Mouse (Mus musculus) neural tube, embryonic 14.5 days (tissue): Measurements from ENCODE around the gene Immp2l. TPM values are rescaled to one million over a fixed set of nuclear protein-coding genes. Genes with fewer than 3 reads are reported as not detected.
A peak's percentile ranks its signal among the peaks of the same experiment; 100 is the strongest.

Experiments
- ATAC-seq: fragments of 200-750 bp; cut with Nextera tagmentation; 2 replicates; pipeline ENCODE4 v1.8.0; 2017; ENCODE audit warnings: low read depth, mild to moderate bottlenecking, moderate TSS enrichment, moderate library complexity
- H3K27ac ChIP-seq: fragments of 300-500 bp; sonication (generic); 2 replicates; pipeline ENCODE4 v1.5.1; 2014; ENCODE audit warnings: low read depth, mild to moderate bottlenecking, control low read depth, low read length, moderate library complexity, mixed read lengths
- H3K27me3 ChIP-seq: fragments of 300-500 bp; sonication (generic); 2 replicates; pipeline ENCODE4 v1.6.1; 2014; ENCODE audit warnings: low read length; ENCODE audit not compliant: control insufficient read depth, insufficient read depth
- H3K36me3 ChIP-seq: fragments of 300-500 bp; sonication (generic); 2 replicates; pipeline ENCODE4 v1.6.1; 2014; ENCODE audit warnings: low read length, mixed read lengths; ENCODE audit not compliant: control insufficient read depth, insufficient read depth
- H3K4me1 ChIP-seq: fragments of 300-500 bp; sonication (generic); 2 replicates; pipeline ENCODE4 v1.6.1; 2014; ENCODE audit warnings: low read length; ENCODE audit not compliant: control insufficient read depth, insufficient read depth
- H3K4me2 ChIP-seq: fragments of 300-500 bp; sonication (generic); 2 replicates; pipeline ENCODE4 v1.6.1; 2014; ENCODE audit warnings: mild to moderate bottlenecking, low read depth, low read length, control low read depth
- H3K4me3 ChIP-seq: fragments of 300-500 bp; sonication (generic); 2 replicates; pipeline ENCODE4 v1.5.1; 2014; ENCODE audit warnings: low read depth, low read length, control low read depth, mixed read lengths
- H3K9ac ChIP-seq: fragments of 300-500 bp; sonication (generic); replicated peaks from 2 replicates; pipeline ENCODE4 v1.6.1; 2014; ENCODE audit warnings: low read depth, mild to moderate bottlenecking, control low read depth, low read length, mixed read lengths
- H3K9me3 ChIP-seq: fragments of 300-500 bp; sonication (generic); 2 replicates; pipeline ENCODE4 v1.6.1; 2016; ENCODE audit warnings: low read length; ENCODE audit not compliant: control insufficient read depth
- WGBS: fragments of 180-500 bp; shearing (Covaris S2); extraction: QIAGEN DNeasy Blood & Tissue Kit; methylation state at CpG from one replicate; pipeline ENCODE4 v1.1.7; 2014; 5-methylcytosine and 5-hydroxymethylcytosine counted together
- polyA plus RNA-seq: library from polyadenylated mRNA; unstranded; fragments of >200 nt; fragmentation: Nextera tagmentation; extraction: Ambion mirVana; gene quantifications from 2 replicates; pipeline ENCODE4 v1.2.1, GENCODE M21; 2014

Immp2l gene
- polyA plus RNA-seq, 1 experiment from 2014 or later = 4.5 TPM

DNA sequence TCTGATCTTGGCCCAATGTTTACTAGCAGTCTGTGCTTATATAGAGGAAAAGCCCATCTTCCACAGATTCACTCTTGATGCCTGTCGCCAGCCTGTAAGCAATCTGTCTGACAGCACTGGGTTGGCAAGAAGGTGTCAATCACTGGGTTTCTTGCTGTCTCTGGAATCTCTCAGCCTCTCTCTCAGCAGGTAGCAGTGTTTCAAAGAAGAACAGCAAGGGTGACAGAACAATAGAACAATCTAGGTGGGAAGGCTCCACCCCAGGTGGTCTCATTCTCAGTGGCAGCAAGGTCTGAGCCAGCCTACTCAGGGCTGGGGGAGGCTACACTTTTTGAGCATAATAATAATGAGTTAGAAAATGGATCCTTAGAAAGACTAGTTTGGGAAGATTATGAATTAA, 693.1 kb downstream of the Immp2l start:
- Histone ChIP-seq H3K9ac (no peak overlapping the region), H3K4me3 (no peak overlapping the region), H3K36me3 (no peaks in the 10 kb centered on the region), H3K27ac (no peak overlapping the region), H3K9me3 (no peaks in the 10 kb centered on the region), H3K4me1 (no peaks in the 10 kb centered on the region), H3K27me3 (no peaks in the 10 kb centered on the region), H3K4me2 (no peak overlapping the region)
- ATAC-seq = no peak
- WGBS = 44% methylated on average over 1 of the region's 1 CpGs

DNA sequence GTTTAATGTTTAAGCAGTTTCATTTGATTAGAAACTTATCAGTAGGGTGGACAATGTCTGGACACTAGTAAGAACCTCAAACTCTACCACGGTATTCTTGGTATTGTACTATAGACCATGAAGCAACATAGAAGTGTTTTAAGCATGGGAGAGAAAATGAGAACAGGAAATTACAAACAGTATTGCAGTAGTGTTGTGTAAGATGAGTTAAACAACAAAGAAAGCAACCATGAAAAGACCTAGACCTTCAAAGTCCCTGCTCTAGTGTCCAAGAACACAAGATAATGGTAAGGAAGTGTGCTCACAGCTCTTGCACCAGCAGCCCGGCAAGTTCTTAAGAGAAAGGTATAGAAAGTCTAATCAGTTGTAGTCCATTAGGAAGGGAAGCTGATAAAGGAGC, 700.7 kb downstream of the Immp2l start:
- H3K36me3 ChIP-seq = no peaks in the 10 kb centered on the region
- H3K4me3 ChIP-seq = no peak overlapping the region
- H3K9ac ChIP-seq = no peak overlapping the region
- no peaks in the 10 kb centered on the region for H3K27me3 ChIP-seq
- no peaks in the 10 kb centered on the region for H3K9me3 ChIP-seq
- no peak for ATAC-seq
- H3K27ac ChIP-seq = no peak overlapping the region
- no peak overlapping the region for H3K4me2 ChIP-seq
- no peaks in the 10 kb centered on the region for H3K4me1 ChIP-seq
- WGBS = 93% methylated on average over 2 of the region's 2 CpGs

DNA sequence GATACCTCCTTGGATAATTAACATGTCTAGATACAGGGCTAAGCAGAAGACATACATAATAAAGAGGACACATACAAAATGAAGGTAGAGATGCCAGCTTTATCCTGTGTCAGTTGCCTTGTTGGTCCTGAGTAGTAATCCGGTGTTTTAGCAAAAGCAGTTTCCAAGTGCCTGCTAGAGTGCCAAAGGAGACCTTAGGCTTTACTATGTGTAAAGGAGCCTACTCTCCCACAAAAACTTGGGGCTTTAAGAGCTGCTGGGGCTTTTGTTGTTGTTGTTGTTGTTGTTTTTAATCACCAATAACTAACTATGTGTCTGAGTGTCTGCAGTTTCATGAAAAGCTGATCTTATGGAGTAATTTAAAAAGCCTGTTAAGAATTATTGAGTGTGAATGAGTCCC, 702.8 kb downstream of the Immp2l start:
- Histone ChIP-seq H3K4me1 (no peaks in the 10 kb centered on the region), H3K9me3 (no peaks in the 10 kb centered on the region), H3K9ac (no peak overlapping the region), H3K4me2 (no peak overlapping the region), H3K27me3 (no peaks in the 10 kb centered on the region), H3K27ac (no peak overlapping the region), H3K4me3 (no peak overlapping the region), H3K36me3 (no peaks in the 10 kb centered on the region)
- 74% methylated on average over 1 of the region's 1 CpGs for WGBS
- no peak for ATAC-seq

DNA sequence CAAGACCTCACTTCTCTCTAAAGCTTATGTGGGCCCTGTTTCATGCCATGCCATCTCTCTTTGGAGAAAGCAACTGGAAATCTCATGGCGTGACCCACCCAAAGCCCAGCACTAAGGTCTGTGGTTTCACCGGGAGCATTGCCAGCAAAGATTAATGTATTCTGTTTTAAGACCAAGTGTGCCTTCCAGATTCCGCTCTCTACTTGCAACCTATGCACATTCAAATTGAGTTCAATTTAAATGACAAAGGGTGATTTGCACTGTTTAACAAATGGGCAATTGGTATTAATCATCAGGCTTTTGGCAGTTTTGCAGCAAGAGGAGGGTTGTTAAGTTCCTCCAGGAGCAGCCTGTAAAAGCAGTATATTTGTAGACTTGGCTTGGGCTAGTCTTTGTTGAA, 703.3 kb downstream of the Immp2l start:
- ATAC-seq = peak; percentile 82
- 11% methylated on average over 3 of the region's 3 CpGs for WGBS
- Histone ChIP-seq H3K9me3 (no peaks in the 10 kb centered on the region), H3K4me3 (no peak overlapping the region), H3K27me3 (no peaks in the 10 kb centered on the region), H3K27ac (no peak overlapping the region), H3K9ac (no peak overlapping the region), H3K4me2 (no peak overlapping the region), H3K4me1 (no peaks in the 10 kb centered on the region), H3K36me3 (no peaks in the 10 kb centered on the region)

DNA sequence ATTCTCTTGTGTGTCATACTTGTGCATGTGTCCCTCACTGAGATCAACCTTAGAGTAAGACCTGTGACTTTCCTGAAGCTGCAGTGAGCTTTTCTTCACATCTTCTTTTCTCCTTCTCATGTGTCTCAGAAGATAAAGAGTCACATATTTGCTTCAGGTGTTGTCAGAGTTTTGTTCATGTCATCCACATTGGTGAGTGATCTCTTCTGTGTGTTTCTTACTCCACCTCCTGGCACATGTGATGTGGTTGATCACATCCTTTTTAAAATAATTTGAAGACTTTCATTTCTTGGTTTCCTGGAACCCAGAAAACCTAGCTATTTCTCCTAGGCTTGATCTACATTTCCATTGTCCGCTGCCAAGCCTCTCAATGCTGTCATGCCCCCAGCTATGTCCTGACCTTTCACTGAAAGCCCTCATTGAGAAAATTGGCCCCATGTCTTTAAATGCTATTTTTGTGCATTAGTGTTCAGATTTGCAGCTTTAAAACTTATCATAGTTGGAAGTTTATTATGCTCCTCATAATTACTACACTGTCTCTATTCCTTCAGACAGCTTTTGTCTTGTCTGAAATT, 704.0 kb downstream of the Immp2l start:
- no peaks in the 10 kb centered on the region for H3K4me1 ChIP-seq
- WGBS = 74% methylated on average over 1 of the region's 1 CpGs
- no peak overlapping the region for H3K9ac ChIP-seq
- no peak for ATAC-seq
- H3K4me3 ChIP-seq = no peak overlapping the region
- no peaks in the 10 kb centered on the region for H3K27me3 ChIP-seq
- H3K9me3 ChIP-seq = no peaks in the 10 kb centered on the region
- no peak overlapping the region for H3K4me2 ChIP-seq
- H3K36me3 ChIP-seq = no peaks in the 10 kb centered on the region
- H3K27ac ChIP-seq = no peak overlapping the region

- Histone ChIP-seq H3K27me3 (no peaks in the 10 kb centered on the region), H3K9ac (no peak overlapping the region), H3K4me1 (no peaks in the 10 kb centered on the region), H3K36me3 (no peaks in the 10 kb centered on the region), H3K4me2 (no peak overlapping the region), H3K27ac (no peak overlapping the region), H3K9me3 (no peaks in the 10 kb centered on the region), H3K4me3 (no peak overlapping the region)
- no peak for ATAC-seq
- 93% methylated on average over 1 of the region's 1 CpGs for WGBS
Measured at GRCm38 (mm10) chr12:41728467-41728866, 704.6 kb downstream of the Immp2l start.

GRCm38 (mm10) chr12:41729780-41730179, 705.9 kb downstream of the Immp2l start:
- no peaks in the 10 kb centered on the region for H3K9me3 ChIP-seq
- H3K4me3 ChIP-seq = no peak overlapping the region
- H3K4me2 ChIP-seq = no peak overlapping the region
- H3K27me3 ChIP-seq = no peaks in the 10 kb centered on the region
- H3K4me1 ChIP-seq = no peaks in the 10 kb centered on the region
- no peaks in the 10 kb centered on the region for H3K36me3 ChIP-seq
- ATAC-seq = no peak
- H3K9ac ChIP-seq = no peak overlapping the region
- H3K27ac ChIP-seq = no peak overlapping the region
- WGBS = 95% methylated on average over 1 of the region's 1 CpGs

DNA sequence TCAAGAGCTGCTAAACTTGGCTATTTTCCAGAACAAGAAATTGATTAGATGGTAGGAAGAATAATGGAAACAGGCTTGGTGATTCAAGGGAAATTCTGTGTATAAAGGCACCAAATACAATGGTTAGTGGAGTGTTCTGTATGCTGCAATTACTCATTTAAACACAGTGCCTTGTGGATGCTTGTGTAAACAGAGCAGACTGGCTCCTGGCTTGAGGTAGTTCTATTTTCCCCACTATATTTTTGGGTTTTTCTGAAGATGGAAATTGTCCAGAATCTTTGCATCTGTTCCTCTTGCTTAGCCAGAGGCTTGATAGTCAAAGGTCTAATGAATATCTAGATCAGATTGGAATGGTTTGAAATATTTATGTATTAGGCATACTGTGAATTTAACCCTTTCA, 709.3 kb downstream of the Immp2l start:
- no peaks in the 10 kb centered on the region for H3K36me3 ChIP-seq
- no peaks in the 10 kb centered on the region for H3K27me3 ChIP-seq
- ATAC-seq = no peak
- no peak overlapping the region for H3K4me3 ChIP-seq
- no peak overlapping the region for H3K27ac ChIP-seq
- H3K4me2 ChIP-seq = no peak overlapping the region
- no peaks in the 10 kb centered on the region for H3K4me1 ChIP-seq
- no peaks in the 10 kb centered on the region for H3K9me3 ChIP-seq
- H3K9ac ChIP-seq = no peak overlapping the region

- Histone ChIP-seq H3K36me3 (no peaks in the 10 kb centered on the region), H3K27me3 (no peaks in the 10 kb centered on the region), H3K4me3 (no peak overlapping the region), H3K4me1 (no peaks in the 10 kb centered on the region), H3K27ac (no peak overlapping the region), H3K9ac (no peak overlapping the region), H3K9me3 (no peaks in the 10 kb centered on the region), H3K4me2 (no peak overlapping the region)
- WGBS = 76% methylated on average over 3 of the region's 3 CpGs
- ATAC-seq = no peak
Measured at GRCm38 (mm10) chr12:41742887-41743286, 719.0 kb downstream of the Immp2l start.

DNA sequence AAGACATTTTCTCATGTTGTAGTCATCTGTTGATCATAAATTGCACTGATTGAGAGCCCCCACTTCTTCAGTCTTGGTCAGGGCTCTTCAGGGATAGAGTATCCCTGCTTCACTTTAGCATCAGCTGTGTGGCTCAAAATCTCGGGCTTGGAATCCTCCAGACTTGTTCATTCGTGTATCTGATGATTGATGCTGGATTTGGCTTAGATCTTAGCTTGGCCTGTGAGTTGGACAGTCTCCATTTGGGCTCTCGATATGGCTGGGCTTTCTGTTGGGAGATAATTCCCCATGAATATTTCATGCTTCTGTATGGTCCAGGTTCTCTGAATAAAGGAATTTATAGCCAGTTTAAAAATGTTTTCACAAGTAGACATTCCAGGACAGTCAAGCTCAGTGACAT, 739.5 kb downstream of the Immp2l start:
- ATAC-seq = no peak
- 73% methylated on average over 3 of the region's 3 CpGs for WGBS
- no peak overlapping the region for H3K27ac ChIP-seq

More for the DNA sequence above, 739.5 kb downstream of the Immp2l start:
- Histone ChIP-seq H3K9me3 (no peaks in the 10 kb centered on the region), H3K4me2 (no peak overlapping the region), H3K36me3 (no peaks in the 10 kb centered on the region), H3K4me1 (no peaks in the 10 kb centered on the region), H3K27me3 (no peaks in the 10 kb centered on the region), H3K9ac (no peak overlapping the region), H3K4me3 (no peak overlapping the region)
